Mouse (Mus musculus) small intestine, adult 2 months (tissue): ENCODE measurements around the gene Cep95. TPM values are rescaled to one million over a fixed set of nuclear protein-coding genes. Genes with fewer than 3 reads are reported as not detected.

Experiments used
- H3K27ac ChIP-seq: fragments of 200-500 bp; 2 replicates; pipeline ENCODE4 v1.5.1; 2012; ENCODE audit warnings: low read depth, low read length, control low read depth, inconsistent platforms; ENCODE audit not compliant: insufficient read depth
- H3K27me3 ChIP-seq: fragments of 200-500 bp; 2 replicates; pipeline ENCODE4 v1.6.1; 2012; ENCODE audit warnings: mild to moderate bottlenecking, moderate library complexity, low read length, inconsistent platforms; ENCODE audit not compliant: control insufficient read depth, insufficient read depth
- H3K36me3 ChIP-seq: fragments of 200-500 bp; 2 replicates; pipeline ENCODE4 v1.6.1; 2012; ENCODE audit warnings: mild to moderate bottlenecking, low read length, control low read depth, inconsistent platforms; ENCODE audit not compliant: control insufficient read depth, insufficient read depth
- H3K4me1 ChIP-seq: fragments of 200-500 bp; 2 replicates; pipeline ENCODE4 v1.6.1; 2012; ENCODE audit warnings: low read length, inconsistent platforms, mixed read lengths; ENCODE audit not compliant: control insufficient read depth, insufficient read depth, insufficient read length
- H3K4me3 ChIP-seq: fragments of 200-500 bp; 2 replicates; pipeline ENCODE4 v1.5.1; 2012; ENCODE audit warnings: low read depth, mild to moderate bottlenecking, control low read depth, inconsistent platforms, low read length, moderate library complexity
- CTCF ChIP-seq: fragments of 200-500 bp; IDR thresholded peaks from 2 replicates; pipeline ENCODE4 v1.5.1; 2012; ENCODE audit warnings: low read depth, mild to moderate bottlenecking, control low read depth, inconsistent platforms, low read length, moderate library complexity, mixed read lengths; ENCODE audit not compliant: insufficient replicate concordance, insufficient read length; ENCODE audit errors: extremely low read depth
- POLR2A ChIP-seq: fragments of 200-500 bp; IDR thresholded peaks from 2 replicates; pipeline ENCODE4 v1.6.1; 2012; ENCODE audit warnings: low read depth, mild to moderate bottlenecking, control low read depth, inconsistent platforms, low read length, moderate library complexity
- WGBS: fragments of 180-500 bp; shearing (Covaris S2); methylation state at CpG from one replicate; pipeline ENCODE4 v1.1.7; 2018; 5-methylcytosine and 5-hydroxymethylcytosine counted together
- polyA plus RNA-seq: library from polyadenylated mRNA; depleted of rRNA; stranded (reverse); fragments of >200 nt; gene quantifications from 2 replicates; pipeline ENCODE4 v1.2.3, GENCODE M21; 2012

The Cep95 gene
- polyA plus RNA-seq, 1 experiment = 0.95 TPM

- WGBS = 68% methylated on average over 13 of the region's 13 CpGs
- no peaks in the 10 kb centered on the region for H3K36me3 ChIP-seq
- H3K4me1 ChIP-seq = no peaks in the 10 kb centered on the region
- TF ChIP-seq POLR2A (no peak), CTCF (no peak)
- peak within 1 kb of the TSS; percentile 49 for H3K4me3 ChIP-seq
- H3K27ac ChIP-seq = peak within 1 kb of the TSS; percentile 92
- no peaks in the 10 kb centered on the region for H3K27me3 ChIP-seq
Measured at GRCm38 (mm10) chr11:106750121-106750751, 38.8 kb upstream of the Cep95 start, which contains the start of gene Pecam1. Pecam1 (minus strand) TSS chr11:106750628.

- Histone ChIP-seq H3K4me1 (no peaks in the 10 kb centered on the region), H3K4me3 (peak within 1 kb of the TSS; percentile 49), H3K36me3 (no peaks in the 10 kb centered on the region), H3K27me3 (no peaks in the 10 kb centered on the region), H3K27ac (peak within 1 kb of the TSS; percentile 92)
- 70% methylated on average over 17 of the region's 17 CpGs for WGBS
- no peak for TF ChIP-seq POLR2A
- no peak for TF ChIP-seq CTCF
Measured at GRCm38 (mm10) chr11:106751039-106752018, 37.7 kb upstream of the Cep95 start, which contains the start of gene Milr1. Milr1 (plus strand) TSS chr11:106751226.

DNA sequence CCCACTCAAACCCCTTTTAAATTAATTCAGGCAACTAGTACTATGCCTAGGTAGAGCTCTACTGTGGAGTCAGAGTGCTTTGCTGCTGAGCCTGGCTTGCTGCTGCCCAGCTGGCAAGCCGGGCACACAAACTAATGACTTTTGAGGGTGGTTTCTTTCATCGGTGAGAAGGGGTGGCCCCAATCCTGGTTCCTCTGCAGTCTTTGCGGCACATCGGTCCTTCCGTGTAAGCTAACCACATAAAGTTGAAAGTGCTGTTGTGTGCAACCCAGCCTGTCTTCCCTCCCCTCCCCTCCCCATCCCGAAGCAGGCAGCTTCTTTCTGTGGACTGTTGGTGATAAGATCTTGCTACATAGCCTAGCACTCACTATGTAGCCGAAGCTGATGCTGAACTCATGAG lies 36.9 kb upstream of the Cep95 start:
- Histone ChIP-seq H3K27me3 (no peaks in the 10 kb centered on the region), H3K27ac (peak overlapping the region; percentile 92), H3K4me3 (no peak overlapping the region), H3K4me1 (no peaks in the 10 kb centered on the region), H3K36me3 (no peaks in the 10 kb centered on the region)
- TF ChIP-seq POLR2A (no peak), CTCF (no peak)
- WGBS = 47% methylated on average over 7 of the region's 7 CpGs

GRCm38 (mm10) chr11:106753314-106753713 lies 35.7 kb upstream of the Cep95 start:
- Histone ChIP-seq H3K27me3 (no peaks in the 10 kb centered on the region), H3K4me1 (no peaks in the 10 kb centered on the region; the same call in 1 of the 2 replicates), H3K4me3 (no peak overlapping the region), H3K27ac (no peak overlapping the region), H3K36me3 (no peaks in the 10 kb centered on the region)
- no peak for TF ChIP-seq CTCF
- no peak for TF ChIP-seq POLR2A
- WGBS = 31% methylated on average over 6 of the region's 6 CpGs

GRCm38 (mm10) chr11:106755583-106755982 lies 33.5 kb upstream of the Cep95 start:
- TF ChIP-seq POLR2A = no peak
- no peak for TF ChIP-seq CTCF
- no peaks in the 10 kb centered on the region for H3K27me3 ChIP-seq
- H3K36me3 ChIP-seq = no peaks in the 10 kb centered on the region
- H3K4me3 ChIP-seq = no peak overlapping the region
- H3K4me1 ChIP-seq = no peaks in the 10 kb centered on the region; the same call in none of the 2 replicates
- H3K27ac ChIP-seq = no peak overlapping the region
- WGBS = 30% methylated on average over 5 of the region's 5 CpGs

- 89% methylated on average over 3 of the region's 3 CpGs for WGBS
- H3K36me3 ChIP-seq = no peaks in the 10 kb centered on the region
Measured at GRCm38 (mm10) chr11:106759028-106759427, 30.0 kb upstream of the Cep95 start.

More at GRCm38 (mm10) chr11:106759028-106759427, 30.0 kb upstream of the Cep95 start:
- peaks cover 2% of the 10 kb centered on the region for H3K4me1 ChIP-seq
- 0 out of 2 replicates have a peak overlapping the region, but pooled peaks have one; percentile 3 for H3K27ac ChIP-seq
- H3K27me3 ChIP-seq = no peaks in the 10 kb centered on the region
- TF ChIP-seq POLR2A (no peak), CTCF (no peak)
- H3K4me3 ChIP-seq = no peak overlapping the region
